Mouse (Mus musculus) thymus, adult 2 months (tissue): Measurements from ENCODE around the gene G530012D18Rik.
"Not testable (repeated sequence)": the region's sequence is repeated elsewhere in the genome, so short reads cannot be mapped to it uniquely, and the experiment has no call there.

Experiments
- CTCF ChIP-seq: fragments of 200-500 bp; IDR thresholded peaks from 2 replicates; pipeline ENCODE4 v1.5.1; 2012; ENCODE audit warnings: mild to moderate bottlenecking, control low read depth, low read length, moderate library complexity, borderline replicate concordance; ENCODE audit not compliant: control insufficient read depth, poor library complexity, insufficient read depth; ENCODE audit errors: extremely low read depth
- POLR2A ChIP-seq: fragments of 200-500 bp; IDR thresholded peaks from 2 replicates; pipeline ENCODE4 v1.6.1; 2012; ENCODE audit warnings: mild to moderate bottlenecking, low read length, control low read depth, moderate library complexity; ENCODE audit not compliant: control insufficient read depth, poor library complexity, insufficient read depth; ENCODE audit errors: extremely low read depth

DNA sequence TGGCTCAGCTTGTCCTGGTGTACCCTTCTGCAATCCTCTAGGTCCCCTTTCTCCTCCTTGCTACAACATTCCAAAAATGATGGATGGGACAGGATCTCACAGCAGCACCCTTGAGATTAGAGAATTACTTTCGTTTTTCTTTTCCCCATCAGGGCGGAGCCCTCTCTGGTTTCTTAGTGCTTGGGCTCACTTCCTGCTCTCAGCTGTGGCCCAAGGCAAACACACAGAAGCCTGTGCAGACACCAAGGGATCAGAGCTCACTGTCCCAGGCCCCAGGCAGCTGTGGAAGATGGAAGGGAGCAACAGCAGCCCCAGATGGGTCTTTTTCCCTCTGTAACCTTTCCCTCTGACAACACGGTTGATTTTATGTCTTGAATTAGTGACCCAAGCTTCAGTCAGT, 49.1 kb upstream of the G530012D18Rik start:
- not testable (repeated sequence) for TF ChIP-seq CTCF, POLR2A
